Mouse (Mus musculus) lung, adult 2 months (tissue): ENCODE results near the gene Taf7l.

ENCODE experiments used
- CTCF ChIP-seq: fragments of 200-500 bp; IDR thresholded peaks from 2 replicates; pipeline ENCODE4 v1.5.1; 2011; ENCODE audit warnings: mild to moderate bottlenecking, low read length, control low read depth; ENCODE audit not compliant: insufficient read depth
- POLR2A ChIP-seq: fragments of 200-500 bp; IDR thresholded peaks from 2 replicates; pipeline ENCODE4 v1.6.1; 2011; ENCODE audit warnings: low read depth, mild to moderate bottlenecking, control low read depth, low read length, borderline replicate concordance; ENCODE audit errors: extremely low read depth

- no peak for TF ChIP-seq CTCF
- no peak for TF ChIP-seq POLR2A
These were observed 49.0 kb downstream of the Taf7l start for GRCm38 (mm10) chrX:134427307-134427706.
